Mouse (Mus musculus): ENCODE data around the gene Bcap29.
"Not testable (repeated sequence)": the region's sequence is repeated elsewhere in the genome, so short reads cannot be mapped to it uniquely, and the experiment has no call there.

Gene Bcap29

GRCm38 (mm10) chr12:31634343-31635239 lies at the start of gene Bcap29:
Gene Bcap29 (minus strand): TSS chr12:31634658.
- peak; percentile 18 to 54 for DNase-seq (ENCODE audit: low spot score in 2 of 2)

GRCm38 (mm10) chr12:31667187-31667586 lies 32.7 kb upstream of the Bcap29 start:
- DNase-seq (ENCODE audit: low spot score in 2 of 2) = no peak

GRCm38 (mm10) chr12:31665999-31666398 lies 31.5 kb upstream of the Bcap29 start:
- DNase-seq (ENCODE audit: low spot score in 2 of 2) = no peak

- DNase-seq (ENCODE audit: low spot score in 2 of 2) = no peak
These were observed 22.4 kb upstream of the Bcap29 start for GRCm38 (mm10) chr12:31656841-31657240.

GRCm38 (mm10) chr12:31654965-31655477 lies 20.6 kb upstream of the Bcap29 start:
- DNase-seq (ENCODE audit: low spot score in 2 of 2) = no peak

GRCm38 (mm10) chr12:31654197-31654964 lies 19.9 kb upstream of the Bcap29 start, which contains the start of the genes Dus4l and Cog5:
Gene Dus4l (minus strand): TSS chr12:31654826.
Gene Cog5 (plus strand): TSS chr12:31654869.
- DNase-seq (ENCODE audit: low spot score in 2 of 2) = peak; percentile 92 to 97

- no peak for DNase-seq (ENCODE audit: low spot score in 2 of 2)
These were observed 19.2 kb upstream of the Bcap29 start for GRCm38 (mm10) chr12:31653611-31654010.

GRCm38 (mm10) chr12:31635240-31635607 lies 766 bp upstream of the Bcap29 start:
- no peak for DNase-seq (ENCODE audit: low spot score in 2 of 2)

GRCm38 (mm10) chr12:31633970-31634342 lies 502 bp downstream of the Bcap29 start:
- peak in 1 of 2 experiments; percentile 8 for DNase-seq (ENCODE audit: low spot score in 2 of 2)

GRCm38 (mm10) chr12:31628396-31628795 lies 6.1 kb downstream of the Bcap29 start:
- not testable (repeated sequence) for DNase-seq (ENCODE audit: low spot score in 2 of 2)

- DNase-seq (ENCODE audit: low spot score in 2 of 2) = no peak
These were observed 9.4 kb downstream of the Bcap29 start for GRCm38 (mm10) chr12:31625016-31625415.

- no peak for DNase-seq (ENCODE audit: low spot score in 2 of 2)
These were observed 14.4 kb downstream of the Bcap29 start for GRCm38 (mm10) chr12:31620106-31620505.

- no peak for DNase-seq (ENCODE audit: low spot score in 2 of 2)
These were observed 21.1 kb downstream of the Bcap29 start for GRCm38 (mm10) chr12:31613353-31613752.

- DNase-seq (ENCODE audit: low spot score in 2 of 2) = no peak
These were observed 26.3 kb downstream of the Bcap29 start for GRCm38 (mm10) chr12:31608138-31608537.

GRCm38 (mm10) chr12:31604894-31605293 lies 29.6 kb downstream of the Bcap29 start:
- no peak for DNase-seq (ENCODE audit: low spot score in 2 of 2)

- DNase-seq (ENCODE audit: low spot score in 2 of 2) = no peak
These were observed 30.9 kb downstream of the Bcap29 start for GRCm38 (mm10) chr12:31603586-31603985.

GRCm38 (mm10) chr12:31594296-31594695 lies 40.2 kb downstream of the Bcap29 start:
- no peak for DNase-seq (ENCODE audit: low spot score in 2 of 2)

- DNase-seq (ENCODE audit: low spot score in 2 of 2) = no peak
These were observed 42.4 kb downstream of the Bcap29 start for GRCm38 (mm10) chr12:31592011-31592410.

- no peak for DNase-seq (ENCODE audit: low spot score in 2 of 2)
These were observed 50.7 kb downstream of the Bcap29 start for GRCm38 (mm10) chr12:31583726-31584125.

GRCm38 (mm10) chr12:31582081-31582480 lies 52.4 kb downstream of the Bcap29 start:
- no peak for DNase-seq (ENCODE audit: low spot score in 2 of 2)

- no peak for DNase-seq (ENCODE audit: low spot score in 2 of 2)
These were observed 53.1 kb downstream of the Bcap29 start for GRCm38 (mm10) chr12:31581319-31581810.

- DNase-seq (ENCODE audit: low spot score in 2 of 2) = no peak
These were observed 53.7 kb downstream of the Bcap29 start for GRCm38 (mm10) chr12:31580634-31581318.
